ENCODE assay signal across 16 mouse cellular contexts in genomic region chr2:181154361-181154760, GRCm38 (mm10). TPM values are rescaled to one million over a fixed set of nuclear protein-coding genes. Genes with fewer than 3 reads are reported as not detected.
DNase-seq lines count a peak whose midpoint lies in the region; ATAC-seq and TF ChIP-seq lines count a peak whose summit lies in the region.
"Had no signal": no experiment of that assay in that cellular context is flagged by ENCODE, and none has a peak within 500 bp of the region (broad histone marks: within the 10 kb centered on the region; RNA-seq: fewer than 3 reads in every experiment).

No protein-coding gene starts in this region.

- WGBS in heart, embryonic 14.5 days: 61% methylated on average over 3 of the region's 3 CpGs
- 88% methylated on average over 3 of the region's 3 CpGs for WGBS in midbrain, embryonic 13.5 days
- 84% methylated on average over 3 of the region's 3 CpGs for WGBS in midbrain, embryonic 11.5 days
- 40% methylated on average over 3 of the region's 3 CpGs for WGBS in olfactory bulb, adult 2 months

- peak overlapping the region; percentile 14 to 93 for H3K27ac ChIP-seq in heart, embryonic 14.5 days (replicated peaks in 1 of 2; ENCODE audit: control insufficient read depth in 1 of 2, insufficient read depth in 1 of 2, low read depth in 2 of 2, low read length in 2 of 2)
- H3K27ac ChIP-seq in midbrain, embryonic 13.5 days: no peak overlapping the region
- H3K27ac ChIP-seq in midbrain, embryonic 11.5 days (ENCODE audit: low read depth, low read length): no peak overlapping the region
- H3K27ac ChIP-seq in olfactory bulb, adult 2 months (ENCODE audit: insufficient read depth, low read depth, low read length): no peak overlapping the region
- H3K27ac ChIP-seq: embryonic facial prominence, embryonic 13.5 days; limb, embryonic 13.5 days had no signal

- H3K36me3 ChIP-seq in heart, embryonic 14.5 days (ENCODE audit: control insufficient read depth, insufficient read depth, low read length): peaks cover 44% of the 10 kb centered on the region
- H3K36me3 ChIP-seq in midbrain, embryonic 13.5 days: peaks cover 14% of the 10 kb centered on the region
- no peaks in the 10 kb centered on the region for H3K36me3 ChIP-seq in midbrain, embryonic 11.5 days (ENCODE audit: control insufficient read depth, insufficient read depth, low read length)
- H3K36me3 ChIP-seq: embryonic facial prominence, embryonic 13.5 days; limb, embryonic 13.5 days had no signal

- DNase-seq in cerebellum, adult 11 months: peak; percentile 41
- no peak for DNase-seq in cerebellum, adult 18-20 months
- DNase-seq in heart, postnatal 36 days: no peak
- DNase-seq in midbrain, embryonic 11.5 days (ENCODE audit: low spot score, missing footprints): no peak
- no peak for DNase-seq in liver
- DNase-seq: layer of hippocampus, postnatal 36 days had no signal

- no peaks in the 10 kb centered on the region for H3K9me3 ChIP-seq in heart, embryonic 14.5 days (ENCODE audit: control insufficient read depth, low read length)
- H3K9me3 ChIP-seq in midbrain, embryonic 13.5 days: no peaks in the 10 kb centered on the region
- no peaks in the 10 kb centered on the region for H3K9me3 ChIP-seq in midbrain, embryonic 11.5 days (ENCODE audit: control insufficient read depth, low read length)
- H3K9me3 ChIP-seq: embryonic facial prominence, embryonic 13.5 days; limb, embryonic 13.5 days had no signal

- intact Hi-C loops in heart, postnatal 36 days (cut with DNase I): no loop called here

- TF ChIP-seq CTCF in olfactory bulb, adult 2 months (IDR thresholded peaks at IDR 0.05; ENCODE audit: insufficient read depth, low read depth, low read length): no peak

- no peak overlapping the region for H3K9ac ChIP-seq in heart, embryonic 14.5 days (ENCODE audit: low read length)
- no peak overlapping the region; the same call in 1 of the 2 replicates for H3K9ac ChIP-seq in midbrain, embryonic 13.5 days (replicated peaks)
- H3K9ac ChIP-seq in midbrain, embryonic 11.5 days (ENCODE audit: low read length): no peak overlapping the region
- H3K9ac ChIP-seq: embryonic facial prominence, embryonic 13.5 days; limb, embryonic 13.5 days; liver, postnatal 0 days had no signal

- H3K4me1 ChIP-seq in heart, embryonic 14.5 days (ENCODE audit: control insufficient read depth in 2 of 2, insufficient read depth in 2 of 2, low read length in 2 of 2): peaks cover 34 to 40% of the 10 kb centered on the region in 2 experiments
- H3K4me1 ChIP-seq in midbrain, embryonic 13.5 days (replicated peaks): peaks cover 48% of the 10 kb centered on the region
- peaks cover 7% of the 10 kb centered on the region for H3K4me1 ChIP-seq in midbrain, embryonic 11.5 days (ENCODE audit: control insufficient read depth, insufficient read depth, low read length)
- peaks cover 61% of the 10 kb centered on the region for H3K4me1 ChIP-seq in olfactory bulb, adult 2 months (ENCODE audit: control insufficient read depth, insufficient read depth, low read length)

- H3K4me2 ChIP-seq in heart, embryonic 14.5 days (ENCODE audit: low read length): peak overlapping the region; percentile 68
- H3K4me2 ChIP-seq in midbrain, embryonic 13.5 days (replicated peaks): 0 out of 2 replicates have a peak overlapping the region, but pooled peaks have one; percentile 61
- no peak overlapping the region for H3K4me2 ChIP-seq in midbrain, embryonic 11.5 days
- H3K4me2 ChIP-seq: embryonic facial prominence, embryonic 13.5 days; limb, embryonic 13.5 days had no signal

- peak overlapping the region in 1 of 2 experiments; percentile 58; a peak in 2 of 4 replicates for H3K4me3 ChIP-seq in heart, embryonic 14.5 days (ENCODE audit: control insufficient read depth in 1 of 2, insufficient read depth in 1 of 2, low read depth in 1 of 2, low read length in 2 of 2)
- no peak overlapping the region for H3K4me3 ChIP-seq in midbrain, embryonic 13.5 days (replicated peaks)
- no peak overlapping the region for H3K4me3 ChIP-seq in midbrain, embryonic 11.5 days (ENCODE audit: low read depth, low read length)
- peak overlapping the region; percentile 75 for H3K4me3 ChIP-seq in olfactory bulb, adult 2 months (ENCODE audit: insufficient read depth, low read depth, low read length)
- H3K4me3 ChIP-seq: embryonic facial prominence, embryonic 13.5 days; limb, embryonic 13.5 days; myocyte had no signal

- peaks cover 19% of the 10 kb centered on the region for H3K27me3 ChIP-seq in heart, embryonic 14.5 days (ENCODE audit: control insufficient read depth, insufficient read depth, low read length)
- peaks cover 50% of the 10 kb centered on the region for H3K27me3 ChIP-seq in midbrain, embryonic 13.5 days
- H3K27me3 ChIP-seq in midbrain, embryonic 11.5 days (ENCODE audit: control insufficient read depth, insufficient read depth, low read length): peaks cover 16% of the 10 kb centered on the region

- ATAC-seq in heart, embryonic 14.5 days (ENCODE audit: insufficient number of reproducible peaks, insufficient read depth, low FRiP score, low read depth): no peak
- ATAC-seq in midbrain, embryonic 13.5 days: no peak
- ATAC-seq in midbrain, embryonic 11.5 days (ENCODE audit: low FRiP score): no peak
- ATAC-seq: liver, postnatal 0 days had no signal

- TF ChIP-seq POLR2A in olfactory bulb, adult 2 months (IDR thresholded peaks at IDR 0.05; ENCODE audit: insufficient read depth, low read depth, low read length): no peak

RNA-seq across cellular contexts. Expression of gene Eef1a2, which starts 2.5 kb away (rescaled TPM):
- polyA plus RNA-seq in heart, embryonic 14.5 days (2014; fragmentation: Nextera tagmentation; extraction: Ambion mirVana): 22.6 and 24.7 TPM in 2 replicates
- 1,000 to 10,000 TPM; 1,480 to 1,577 TPM for total RNA-seq in heart, postnatal 36 days (2021)
- polyA plus RNA-seq in midbrain, embryonic 13.5 days (2015; fragmentation: Nextera tagmentation; extraction: Ambion mirVana): 3.5 and 3.8 TPM in 2 replicates
- 0.87 and 0.94 TPM in 2 replicates for polyA plus RNA-seq in midbrain, embryonic 11.5 days (2014; fragmentation: Nextera tagmentation; extraction: Ambion mirVana)
- 147 TPM in 1 of 2 replicates, not detected in the other for polyA plus RNA-seq in olfactory bulb, adult 2 months (2012; ENCODE audit: insufficient read depth, insufficient read length, low replicate concordance, missing spikeins)
- total RNA-seq: CH12.LX; hematopoietic stem cell, adult 5-6 weeks had no signal
- polyA plus RNA-seq: limb, embryonic 13.5 days; liver, postnatal 0 days had no signal

RNA-seq across cellular contexts. Expression of gene Kcnq2, which starts 19.3 kb away (rescaled TPM):
- 0.11 TPM in 1 of 2 replicates, not detected in the other for polyA plus RNA-seq in heart, embryonic 14.5 days (2014; fragmentation: Nextera tagmentation; extraction: Ambion mirVana)
- total RNA-seq in heart, postnatal 36 days (2021): not detected
- 44.0 and 47.3 TPM in 2 replicates for polyA plus RNA-seq in midbrain, embryonic 13.5 days (2015; fragmentation: Nextera tagmentation; extraction: Ambion mirVana)
- polyA plus RNA-seq in midbrain, embryonic 11.5 days (2014; fragmentation: Nextera tagmentation; extraction: Ambion mirVana): 8.7 and 8.8 TPM in 2 replicates
- polyA plus RNA-seq in olfactory bulb, adult 2 months (2012; ENCODE audit: insufficient read depth, insufficient read length, low replicate concordance, missing spikeins): 209 TPM in 1 of 2 replicates, not detected in the other
- total RNA-seq: hematopoietic stem cell, adult 5-6 weeks had no signal
- polyA plus RNA-seq: liver, postnatal 0 days; myocyte had no signal

RNA-seq across cellular contexts. Expression of gene Ppdpf, which starts 32.7 kb away (rescaled TPM):
- polyA plus RNA-seq in heart, embryonic 14.5 days (2014; fragmentation: Nextera tagmentation; extraction: Ambion mirVana): 181 and 193 TPM in 2 replicates
- total RNA-seq in heart, postnatal 36 days (2021): 10 to 100 TPM; 49.4 to 52.6 TPM
- 470 and 482 TPM in 2 replicates for polyA plus RNA-seq in midbrain, embryonic 13.5 days (2015; fragmentation: Nextera tagmentation; extraction: Ambion mirVana)
- polyA plus RNA-seq in midbrain, embryonic 11.5 days (2014; fragmentation: Nextera tagmentation; extraction: Ambion mirVana): 414 and 426 TPM in 2 replicates
- not detected in 2 replicates for polyA plus RNA-seq in olfactory bulb, adult 2 months (2012; ENCODE audit: insufficient read depth, insufficient read length, low replicate concordance, missing spikeins)

RNA-seq across cellular contexts. Expression of gene Ptk6, which starts 48.2 kb away (rescaled TPM):
- not detected in 2 replicates for polyA plus RNA-seq in heart, embryonic 14.5 days (2014; fragmentation: Nextera tagmentation; extraction: Ambion mirVana)
- under 1 TPM in 1 of 2 experiments, not detected in 1; 0.05 TPM for total RNA-seq in heart, postnatal 36 days (2021)
- not detected in 2 replicates for polyA plus RNA-seq in midbrain, embryonic 13.5 days (2015; fragmentation: Nextera tagmentation; extraction: Ambion mirVana)
- not detected in 2 replicates for polyA plus RNA-seq in midbrain, embryonic 11.5 days (2014; fragmentation: Nextera tagmentation; extraction: Ambion mirVana)
- polyA plus RNA-seq in olfactory bulb, adult 2 months (2012; ENCODE audit: insufficient read depth, insufficient read length, low replicate concordance, missing spikeins): not detected in 2 replicates
- total RNA-seq: hematopoietic stem cell, adult 5-6 weeks had no signal
- polyA plus RNA-seq: embryonic facial prominence, embryonic 13.5 days; forebrain, embryonic 11.5 days; limb, embryonic 13.5 days had no signal

RNA-seq across cellular contexts. Expression of gene Srms, which starts 58.6 kb away (rescaled TPM):
- 0.08 and 0.09 TPM in 2 replicates for polyA plus RNA-seq in heart, embryonic 14.5 days (2014; fragmentation: Nextera tagmentation; extraction: Ambion mirVana)
- under 1 TPM; 0.14 to 0.49 TPM for total RNA-seq in heart, postnatal 36 days (2021)
- 0.10 TPM in 1 of 2 replicates, not detected in the other for polyA plus RNA-seq in midbrain, embryonic 13.5 days (2015; fragmentation: Nextera tagmentation; extraction: Ambion mirVana)
- 0.14 TPM in 1 of 2 replicates, not detected in the other for polyA plus RNA-seq in midbrain, embryonic 11.5 days (2014; fragmentation: Nextera tagmentation; extraction: Ambion mirVana)
- not detected in 2 replicates for polyA plus RNA-seq in olfactory bulb, adult 2 months (2012; ENCODE audit: insufficient read depth, insufficient read length, low replicate concordance, missing spikeins)
- total RNA-seq: hematopoietic stem cell, adult 5-6 weeks had no signal
- polyA plus RNA-seq: embryonic facial prominence, embryonic 13.5 days; myocyte had no signal

Comparison
In these comparisons a context has a peak if more than half of its experiments do, and no peak if none do; other contexts are left out.
1. H3K27ac ChIP-seq: peak in heart, embryonic 14.5 days (2 of 2); none in midbrain, embryonic 13.5 days (single experiment), midbrain, embryonic 11.5 days (single experiment) and olfactory bulb, adult 2 months (single experiment).